ENCODE assay signal across 13 mouse cellular contexts in the genomic region with DNA sequence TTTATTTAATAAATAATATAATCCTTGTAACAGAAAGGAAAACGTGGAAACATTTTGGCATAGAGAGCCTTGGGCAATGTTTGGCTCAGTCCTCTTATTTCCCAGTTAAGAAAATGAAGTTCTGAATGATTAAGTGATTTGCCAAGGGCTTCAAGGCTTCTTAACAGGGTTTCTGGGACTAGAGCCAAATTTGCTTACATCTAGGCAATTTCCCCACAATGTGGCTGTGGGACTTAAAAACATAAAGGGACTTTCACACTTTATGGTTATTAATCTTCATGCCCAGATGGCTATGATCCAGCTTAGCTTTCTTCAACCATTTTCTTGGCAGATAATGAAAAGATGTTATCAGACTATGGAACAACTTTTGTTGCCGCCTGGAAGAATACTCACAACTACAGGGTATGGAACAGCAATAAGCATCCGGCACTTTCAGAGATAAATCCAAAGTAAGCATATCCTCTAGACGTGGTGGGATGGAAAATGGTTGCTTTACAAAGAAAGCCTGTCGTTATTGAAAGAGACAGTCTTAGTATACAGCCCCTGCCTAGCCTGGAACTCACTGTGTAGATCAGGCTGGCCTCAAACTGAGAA. TPM values are rescaled to one million over a fixed set of nuclear protein-coding genes. Genes with fewer than 3 reads are reported as not detected.
DNase-seq lines count a peak whose midpoint lies in the region; ATAC-seq and TF ChIP-seq lines count a peak whose summit lies in the region.
"Had no signal": no experiment of that assay in that cellular context is flagged by ENCODE, and none has a peak within 500 bp of the region (broad histone marks: within the 10 kb centered on the region; RNA-seq: fewer than 3 reads in every experiment).

No protein-coding gene starts in this region.

- H3K4me1 ChIP-seq in forebrain, embryonic 15.5 days, result peaks cover 7% of the 10 kb centered on the region
- no peaks in the 10 kb centered on the region for H3K4me1 ChIP-seq in forebrain, embryonic 10.5 days
- no peaks in the 10 kb centered on the region for H3K4me1 ChIP-seq in midbrain, embryonic 13.5 days (replicated peaks)
- no peaks in the 10 kb centered on the region for H3K4me1 ChIP-seq in midbrain, embryonic 10.5 days
- no peaks in the 10 kb centered on the region for H3K4me1 ChIP-seq in forebrain, postnatal 0 days (ENCODE audit: insufficient read depth)
- H3K4me1 ChIP-seq: stomach, embryonic 15.5 days had no signal

- DNase-seq in forebrain, embryonic 10.5 days (ENCODE audit: extremely low spot score, low spot score), result no peak
- no peak for DNase-seq in midbrain, embryonic 10.5 days (ENCODE audit: low spot score)
- DNase-seq in forebrain, postnatal 0 days, result peak; percentile 47
- DNase-seq in telencephalon, adult 2 months (ENCODE audit: low read depth, low spot score), result peak; percentile 28
- no peak for DNase-seq in layer of hippocampus, postnatal 10 days (ENCODE audit: low spot score in 2 of 2)
- DNase-seq in frontal cortex, postnatal 36 days (ENCODE audit: low spot score in 2 of 2), result no peak
- DNase-seq: cerebellum, adult 18-20 months had no signal

- H3K36me3 ChIP-seq in forebrain, embryonic 15.5 days, result peaks cover 28% of the 10 kb centered on the region
- H3K36me3 ChIP-seq in forebrain, embryonic 10.5 days (replicated peaks), result peaks cover 46% of the 10 kb centered on the region
- H3K36me3 ChIP-seq in midbrain, embryonic 13.5 days, result peaks cover 34% of the 10 kb centered on the region
- H3K36me3 ChIP-seq in midbrain, embryonic 10.5 days, result peaks cover 49% of the 10 kb centered on the region
- peaks cover 11% of the 10 kb centered on the region; the same call in 1 of the 2 replicates for H3K36me3 ChIP-seq in forebrain, postnatal 0 days (ENCODE audit: insufficient read depth)

- TF ChIP-seq CTCF in forebrain, postnatal 0 days (IDR thresholded peaks at IDR 0.05; ENCODE audit: low read depth), result no peak

- no peak overlapping the region for H3K4me3 ChIP-seq in forebrain, embryonic 15.5 days
- no peak overlapping the region for H3K4me3 ChIP-seq in forebrain, embryonic 10.5 days
- no peak overlapping the region for H3K4me3 ChIP-seq in midbrain, embryonic 13.5 days (replicated peaks)
- no peak overlapping the region for H3K4me3 ChIP-seq in midbrain, embryonic 10.5 days
- no peak overlapping the region for H3K4me3 ChIP-seq in forebrain, postnatal 0 days (ENCODE audit: low read depth, low read length)
- H3K4me3 ChIP-seq: stomach, embryonic 15.5 days had no signal

- ATAC-seq in forebrain, embryonic 15.5 days (replicated peaks), result peak; percentile 81
- ATAC-seq in midbrain, embryonic 13.5 days, result 0 out of 2 replicates have a peak, but pooled peaks have one; percentile 30
- no peak for ATAC-seq in forebrain, postnatal 0 days
- ATAC-seq: activated CD4-positive, CD25-positive, alpha-beta regulatory T cell, adult 4 months had no signal

- no peak overlapping the region for H3K9ac ChIP-seq in forebrain, embryonic 15.5 days (replicated peaks)
- no peak overlapping the region for H3K9ac ChIP-seq in midbrain, embryonic 13.5 days (replicated peaks)
- no peak overlapping the region for H3K9ac ChIP-seq in forebrain, postnatal 0 days
- H3K9ac ChIP-seq: stomach, embryonic 15.5 days had no signal

- no peak overlapping the region for H3K4me2 ChIP-seq in forebrain, embryonic 15.5 days (replicated peaks)
- H3K4me2 ChIP-seq in midbrain, embryonic 13.5 days (replicated peaks), result no peak overlapping the region
- no peak overlapping the region for H3K4me2 ChIP-seq in forebrain, postnatal 0 days (ENCODE audit: low read depth)
- H3K4me2 ChIP-seq: liver, embryonic 11.5 days; stomach, embryonic 15.5 days had no signal

- H3K27me3 ChIP-seq in forebrain, embryonic 15.5 days, result no peaks in the 10 kb centered on the region
- no peaks in the 10 kb centered on the region for H3K27me3 ChIP-seq in forebrain, embryonic 10.5 days (ENCODE audit: poor library complexity, severe bottlenecking)
- H3K27me3 ChIP-seq in midbrain, embryonic 13.5 days, result no peaks in the 10 kb centered on the region
- no peaks in the 10 kb centered on the region for H3K27me3 ChIP-seq in midbrain, embryonic 10.5 days (ENCODE audit: low read depth, poor library complexity, severe bottlenecking)
- H3K27me3 ChIP-seq in forebrain, postnatal 0 days (ENCODE audit: insufficient read depth, low read length), result no peaks in the 10 kb centered on the region
- H3K27me3 ChIP-seq: CH12.LX; stomach, embryonic 15.5 days had no signal

- WGBS in forebrain, embryonic 15.5 days, result 32% methylated on average over 5 of the region's 5 CpGs
- WGBS in forebrain, embryonic 10.5 days, result 90% methylated on average over 5 of the region's 5 CpGs
- WGBS in midbrain, embryonic 13.5 days, result 73% methylated on average over 5 of the region's 5 CpGs
- 89% methylated on average over 5 of the region's 5 CpGs for WGBS in midbrain, embryonic 10.5 days
- 26% methylated on average over 5 of the region's 5 CpGs for WGBS in forebrain, postnatal 0 days

- H3K27ac ChIP-seq in forebrain, embryonic 15.5 days (replicated peaks), result peak overlapping the region; percentile 65; the same call in 1 of the 2 replicates
- H3K27ac ChIP-seq in forebrain, embryonic 10.5 days, result no peak overlapping the region
- no peak overlapping the region for H3K27ac ChIP-seq in midbrain, embryonic 13.5 days
- H3K27ac ChIP-seq in midbrain, embryonic 10.5 days (replicated peaks), result no peak overlapping the region
- no peak overlapping the region for H3K27ac ChIP-seq in forebrain, postnatal 0 days (ENCODE audit: low read depth, low read length)
- H3K27ac ChIP-seq: stomach, embryonic 15.5 days had no signal

- no peaks in the 10 kb centered on the region for H3K9me3 ChIP-seq in forebrain, embryonic 15.5 days
- no peaks in the 10 kb centered on the region for H3K9me3 ChIP-seq in forebrain, embryonic 10.5 days
- no peaks in the 10 kb centered on the region for H3K9me3 ChIP-seq in midbrain, embryonic 13.5 days
- no peaks in the 10 kb centered on the region for H3K9me3 ChIP-seq in midbrain, embryonic 10.5 days (replicated peaks)
- H3K9me3 ChIP-seq in forebrain, postnatal 0 days (ENCODE audit: low read length), result no peaks in the 10 kb centered on the region
- H3K9me3 ChIP-seq: stomach, embryonic 15.5 days had no signal

RNA-seq across cellular contexts. Expression of a gene that starts 31.3 kb away (rescaled TPM):
- polyA plus RNA-seq in forebrain, embryonic 15.5 days (2015; fragmentation: Nextera tagmentation; extraction: Ambion mirVana), result 39.0 and 39.2 TPM in 2 replicates
- 15.3 and 16.8 TPM in 2 replicates for polyA plus RNA-seq in forebrain, embryonic 10.5 days (2016; fragmentation: Nextera tagmentation; extraction: Ambion mirVana)
- 33.6 and 34.4 TPM in 2 replicates for polyA plus RNA-seq in midbrain, embryonic 13.5 days (2015; fragmentation: Nextera tagmentation; extraction: Ambion mirVana)
- polyA plus RNA-seq in midbrain, embryonic 10.5 days (2016; fragmentation: Nextera tagmentation; extraction: Ambion mirVana), result 13.7 and 20.1 TPM in 2 replicates
- 59.7 and 66.1 TPM in 2 replicates for total RNA-seq in forebrain, postnatal 0 days (2014; rRNA removed)
- polyA plus RNA-seq in forebrain, postnatal 0 days (2015; fragmentation: Nextera tagmentation; extraction: Ambion mirVana), result 12.3 and 19.9 TPM in 2 replicates
- 10 to 100 TPM; 36.7 to 39.0 TPM for total RNA-seq in layer of hippocampus, postnatal 10 days (2021)

RNA-seq across cellular contexts. Expression of a gene that starts 41.5 kb away (rescaled TPM):
- polyA plus RNA-seq in forebrain, embryonic 15.5 days (2015; fragmentation: Nextera tagmentation; extraction: Ambion mirVana), result 95.2 and 109 TPM in 2 replicates
- 224 and 231 TPM in 2 replicates for polyA plus RNA-seq in forebrain, embryonic 10.5 days (2016; fragmentation: Nextera tagmentation; extraction: Ambion mirVana)
- polyA plus RNA-seq in midbrain, embryonic 13.5 days (2015; fragmentation: Nextera tagmentation; extraction: Ambion mirVana), result 108 and 121 TPM in 2 replicates
- polyA plus RNA-seq in midbrain, embryonic 10.5 days (2016; fragmentation: Nextera tagmentation; extraction: Ambion mirVana), result 185 and 223 TPM in 2 replicates
- total RNA-seq in forebrain, postnatal 0 days (2014; rRNA removed), result 67.2 and 68.4 TPM in 2 replicates
- polyA plus RNA-seq in forebrain, postnatal 0 days (2015; fragmentation: Nextera tagmentation; extraction: Ambion mirVana), result 91.7 and 129 TPM in 2 replicates
- total RNA-seq in layer of hippocampus, postnatal 10 days (2021), result 10 to 100 TPM; 31.2 to 33.3 TPM

RNA-seq across cellular contexts. Expression of a gene that starts 51.6 kb away (rescaled TPM):
- 36.4 and 37.9 TPM in 2 replicates for polyA plus RNA-seq in forebrain, embryonic 15.5 days (2015; fragmentation: Nextera tagmentation; extraction: Ambion mirVana)
- polyA plus RNA-seq in forebrain, embryonic 10.5 days (2016; fragmentation: Nextera tagmentation; extraction: Ambion mirVana), result 34.6 and 37.3 TPM in 2 replicates
- 33.7 and 37.0 TPM in 2 replicates for polyA plus RNA-seq in midbrain, embryonic 13.5 days (2015; fragmentation: Nextera tagmentation; extraction: Ambion mirVana)
- polyA plus RNA-seq in midbrain, embryonic 10.5 days (2016; fragmentation: Nextera tagmentation; extraction: Ambion mirVana), result 36.6 and 37.2 TPM in 2 replicates
- 49.1 and 57.1 TPM in 2 replicates for total RNA-seq in forebrain, postnatal 0 days (2014; rRNA removed)
- 14.5 and 18.7 TPM in 2 replicates for polyA plus RNA-seq in forebrain, postnatal 0 days (2015; fragmentation: Nextera tagmentation; extraction: Ambion mirVana)
- 10 to 100 TPM; 37.8 to 40.0 TPM for total RNA-seq in layer of hippocampus, postnatal 10 days (2021)

Comparison
In these comparisons a context has a peak if more than half of its experiments do, and no peak if none do; other contexts are left out.
1. DNase-seq: peak in forebrain, postnatal 0 days (single experiment) and telencephalon, adult 2 months (single experiment); none in forebrain, embryonic 10.5 days (single experiment), midbrain, embryonic 10.5 days (single experiment), layer of hippocampus, postnatal 10 days (0 of 2) and frontal cortex, postnatal 36 days (0 of 2).